Mouse (Mus musculus) splenic B cell, adult 2 months (primary cell): ENCODE measurements around the gene Vpreb3.

Source experiments
- DNase-seq: peaks from one replicate; pipeline ENCODE4 v3.0.0-alpha.2; 2011; ENCODE audit warnings: low read depth, low spot score
- H3K27me3 ChIP-seq: 2 replicates; pipeline ENCODE4 v1.6.1; 2012; ENCODE audit warnings: mild to moderate bottlenecking, low read length, moderate library complexity, mixed read lengths; ENCODE audit not compliant: control insufficient read depth, poor library complexity, insufficient read depth, severe bottlenecking
- H3K36me3 ChIP-seq: 2 replicates; pipeline ENCODE4 v1.6.1; 2012; ENCODE audit warnings: mild to moderate bottlenecking, low read length, moderate library complexity, mixed read lengths; ENCODE audit not compliant: control insufficient read depth, poor library complexity, insufficient read depth, severe bottlenecking

Gene Vpreb3

DNA sequence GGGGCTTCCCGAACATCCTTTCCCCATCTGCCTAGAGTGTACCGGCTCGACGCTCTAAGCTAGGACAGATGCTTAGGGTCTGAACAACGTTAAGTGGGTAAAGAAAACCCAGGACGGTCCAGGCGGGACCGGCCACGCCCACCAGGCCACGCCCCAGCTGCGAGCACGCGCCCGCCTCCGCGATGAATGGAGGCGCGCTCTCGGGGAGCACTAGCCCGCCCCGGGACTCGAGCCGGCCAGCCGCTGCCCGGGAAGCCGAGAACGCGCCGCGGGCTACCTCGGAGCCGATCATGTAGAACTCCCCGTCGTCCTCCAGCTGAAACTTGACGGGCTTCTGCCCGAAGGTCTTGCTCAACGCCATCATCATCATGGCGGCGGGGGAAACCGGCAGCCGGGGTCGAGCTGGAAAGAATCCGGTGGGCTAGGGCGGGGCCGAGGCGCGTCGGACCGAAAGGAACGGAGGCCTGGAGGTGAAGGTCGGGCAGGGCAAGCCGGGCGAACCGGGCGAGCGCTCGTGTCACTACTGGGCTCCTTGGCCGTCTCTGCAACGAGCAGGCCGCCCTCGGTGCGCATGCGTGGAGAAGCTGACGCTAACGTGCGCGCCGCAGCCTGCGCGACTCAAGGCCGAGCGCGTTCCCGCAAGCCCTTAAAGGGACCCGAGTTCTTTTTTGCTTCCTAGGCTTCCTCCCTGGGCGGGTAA, 21.7 kb upstream of the Vpreb3 start, which contains the start of gene Smarcb1:
TSS of gene Smarcb1 (minus strand) at position 592 of the 700 bp plus-strand sequence.
- H3K36me3 ChIP-seq, result no peaks in the 10 kb centered on the region
- peak; percentile 95 for DNase-seq
- H3K27me3 ChIP-seq, result no peaks in the 10 kb centered on the region

DNA sequence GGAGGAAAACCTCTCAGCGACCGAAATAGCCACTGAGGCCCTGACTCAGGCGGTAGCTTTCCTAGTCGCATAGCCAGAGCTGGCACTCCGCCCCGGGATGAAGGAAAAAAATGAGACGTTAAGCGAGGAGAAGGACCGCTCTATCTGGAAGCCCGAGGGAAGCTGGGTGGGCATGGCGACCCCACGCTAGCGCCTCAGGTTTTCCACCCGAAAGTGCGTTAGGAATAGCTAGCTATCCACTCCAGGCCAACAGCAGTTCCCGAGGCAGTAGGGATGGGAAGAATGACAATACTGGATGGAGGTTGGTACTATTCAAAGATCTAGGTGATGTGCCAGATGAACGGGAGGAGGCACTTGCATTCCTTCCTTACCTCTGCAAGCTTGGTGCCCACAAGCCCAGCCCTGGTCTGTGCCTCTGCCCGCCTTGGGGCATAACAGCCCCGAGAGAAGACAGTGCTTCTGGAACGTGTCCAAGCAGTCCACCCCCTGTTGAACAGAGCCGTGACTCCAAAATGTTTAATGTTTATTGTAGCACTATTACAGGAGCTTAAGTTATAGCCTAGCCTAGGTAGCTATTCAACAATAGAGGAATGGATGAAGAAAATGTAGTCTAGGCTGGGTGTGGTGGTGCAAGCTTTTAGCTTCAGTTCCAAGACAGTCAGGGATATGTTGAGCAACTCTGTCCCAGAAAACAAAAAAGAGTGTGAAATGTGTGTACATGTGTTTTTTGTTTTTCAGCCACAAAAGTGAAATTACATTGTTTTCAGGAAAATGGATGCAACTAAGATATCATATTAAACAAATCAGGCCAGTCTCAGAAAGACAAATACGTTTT, 20.9 kb upstream of the Vpreb3 start:
- no peak for DNase-seq
- Histone ChIP-seq H3K27me3 (no peaks in the 10 kb centered on the region), H3K36me3 (no peaks in the 10 kb centered on the region)

DNA sequence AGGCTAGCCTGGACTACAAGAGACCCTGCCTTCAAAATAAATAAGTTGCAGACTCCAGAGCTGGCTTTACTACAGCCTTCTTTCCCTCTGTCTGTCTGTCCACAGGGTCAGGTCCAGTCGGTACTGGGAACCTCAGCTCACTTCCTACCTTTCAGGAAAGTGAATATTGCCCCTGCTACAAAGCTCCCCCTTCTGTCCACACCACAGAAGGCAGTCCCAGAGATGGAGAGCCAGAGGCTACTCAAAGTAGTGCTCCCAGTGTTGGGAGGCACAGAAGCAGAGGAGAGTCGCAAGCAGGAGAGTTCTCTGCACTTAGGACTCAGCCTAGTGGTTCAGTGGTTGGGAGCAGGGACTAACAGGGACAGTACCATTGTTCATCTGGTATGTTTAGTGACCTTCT, 18.5 kb upstream of the Vpreb3 start:
- Histone ChIP-seq H3K36me3 (no peaks in the 10 kb centered on the region), H3K27me3 (no peaks in the 10 kb centered on the region)
- DNase-seq, result no peak

DNA sequence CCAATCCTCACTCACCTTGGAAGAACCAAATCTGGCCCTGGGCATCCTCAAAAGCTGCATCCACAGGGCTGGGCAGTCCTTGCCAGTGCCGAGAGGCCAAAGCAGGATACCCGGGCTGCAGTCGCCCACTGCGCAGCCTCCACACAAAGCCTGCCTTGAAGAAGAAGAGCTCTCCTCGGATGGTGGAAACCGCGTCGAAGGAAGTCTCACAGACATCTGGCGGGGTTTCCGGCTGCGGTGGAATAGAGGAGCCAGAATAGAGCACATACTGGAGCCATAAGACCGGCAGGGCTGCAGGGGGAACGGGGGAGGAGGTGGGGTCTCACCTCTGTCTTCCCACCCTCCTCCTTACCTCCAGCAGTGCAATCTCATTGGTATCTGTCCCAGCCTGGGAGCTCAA, 16.5 kb upstream of the Vpreb3 start:
- no peak for DNase-seq
- no peaks in the 10 kb centered on the region for H3K27me3 ChIP-seq
- no peaks in the 10 kb centered on the region for H3K36me3 ChIP-seq

DNA sequence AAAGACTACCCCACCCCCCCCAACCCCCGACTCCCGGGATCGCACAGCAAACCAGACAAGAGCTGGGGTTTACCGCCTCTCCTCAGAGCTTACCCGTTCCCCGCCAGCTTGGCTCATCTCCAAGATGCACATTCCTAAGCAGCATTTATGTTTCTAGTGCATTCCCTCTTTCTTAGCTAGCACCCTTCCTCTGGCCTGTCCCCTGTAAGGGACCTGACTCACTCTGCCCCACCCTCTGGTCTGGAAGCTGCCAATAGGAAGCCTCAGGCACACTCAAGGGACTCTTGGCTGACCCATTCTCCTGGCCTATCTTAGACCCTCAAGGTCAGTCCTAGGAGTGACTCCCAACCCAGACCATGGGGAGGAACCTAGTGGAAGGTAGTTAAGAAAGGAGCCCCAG, 12.6 kb upstream of the Vpreb3 start:
- Histone ChIP-seq H3K27me3 (no peaks in the 10 kb centered on the region), H3K36me3 (no peaks in the 10 kb centered on the region)
- no peak for DNase-seq

DNA sequence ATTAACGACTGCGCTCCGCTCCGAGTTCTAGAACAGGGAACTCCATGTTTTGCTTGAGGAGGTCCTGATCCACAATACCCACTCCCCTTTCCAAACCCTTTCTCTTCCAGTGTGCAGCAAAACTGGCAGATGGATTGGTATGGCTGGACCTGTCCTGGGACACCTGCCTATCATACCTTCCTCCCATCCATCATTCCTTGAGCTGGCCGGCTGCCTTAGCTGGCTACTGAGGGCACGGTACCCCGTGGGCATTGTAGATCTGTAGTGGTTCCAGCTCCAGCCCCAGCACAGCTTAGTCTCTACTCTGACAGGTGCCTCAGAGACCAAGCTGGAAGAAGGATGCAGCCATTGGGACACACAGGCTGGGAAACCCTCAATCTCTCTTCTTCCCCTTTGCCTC, 11.5 kb upstream of the Vpreb3 start:
- Histone ChIP-seq H3K27me3 (no peaks in the 10 kb centered on the region), H3K36me3 (no peaks in the 10 kb centered on the region)
- no peak for DNase-seq

DNA sequence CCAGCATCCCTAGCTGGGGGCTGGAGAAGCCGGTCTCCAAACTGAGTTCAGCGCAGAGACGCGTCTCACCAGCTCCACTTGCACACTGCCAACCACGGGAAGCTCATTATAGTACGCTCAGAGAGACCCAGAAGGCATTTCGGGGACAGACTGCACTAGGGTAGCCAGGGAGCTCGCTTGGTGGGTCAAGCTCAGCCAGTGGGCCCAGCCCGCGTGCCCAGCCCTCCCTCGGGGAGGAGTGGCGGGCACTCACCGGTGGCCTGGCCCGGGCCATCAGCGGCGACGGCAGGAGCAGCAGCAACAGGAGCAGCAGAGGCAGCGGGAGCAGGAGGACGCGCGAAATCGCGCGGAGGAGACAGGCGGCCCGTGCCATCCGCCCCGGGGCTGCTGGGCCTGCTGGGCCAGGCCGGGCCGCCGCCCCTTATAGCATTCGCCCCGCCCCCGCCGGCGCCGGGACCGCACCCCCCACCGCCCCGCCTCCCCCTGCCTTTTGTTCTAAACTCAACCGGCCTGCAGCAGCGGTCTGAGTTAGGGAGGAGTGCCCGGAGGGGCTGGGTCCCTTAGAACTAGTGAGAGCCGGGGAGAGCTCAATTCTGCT, 10.7 kb upstream of the Vpreb3 start:
- Histone ChIP-seq H3K36me3 (no peaks in the 10 kb centered on the region), H3K27me3 (no peaks in the 10 kb centered on the region)
- DNase-seq, result peak; percentile 59

DNA sequence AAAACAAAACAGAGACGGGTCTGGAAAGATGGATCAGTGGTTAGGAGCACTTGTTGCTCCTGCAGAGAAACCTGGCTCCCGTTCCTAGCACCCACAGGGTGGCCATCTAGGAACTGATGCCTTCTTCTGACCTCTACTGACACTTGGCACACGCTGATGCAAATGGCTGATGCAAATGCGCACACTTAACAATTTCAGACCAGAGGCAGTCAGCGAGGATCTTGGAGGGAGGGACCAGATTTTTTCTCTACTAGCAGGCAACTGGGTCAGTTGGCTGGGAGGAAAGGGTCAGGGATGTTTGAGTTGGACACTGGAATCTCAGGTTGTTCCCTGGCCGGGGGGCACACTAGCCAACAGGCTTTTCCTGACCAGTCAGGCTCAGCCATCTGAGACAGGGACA, 10.0 kb upstream of the Vpreb3 start, which contains the start of gene Chchd10:
TSS of gene Chchd10 (plus strand) at position 240 of the 400 bp plus-strand sequence.
- no peak for DNase-seq
- H3K27me3 ChIP-seq, result no peaks in the 10 kb centered on the region
- no peaks in the 10 kb centered on the region for H3K36me3 ChIP-seq

DNA sequence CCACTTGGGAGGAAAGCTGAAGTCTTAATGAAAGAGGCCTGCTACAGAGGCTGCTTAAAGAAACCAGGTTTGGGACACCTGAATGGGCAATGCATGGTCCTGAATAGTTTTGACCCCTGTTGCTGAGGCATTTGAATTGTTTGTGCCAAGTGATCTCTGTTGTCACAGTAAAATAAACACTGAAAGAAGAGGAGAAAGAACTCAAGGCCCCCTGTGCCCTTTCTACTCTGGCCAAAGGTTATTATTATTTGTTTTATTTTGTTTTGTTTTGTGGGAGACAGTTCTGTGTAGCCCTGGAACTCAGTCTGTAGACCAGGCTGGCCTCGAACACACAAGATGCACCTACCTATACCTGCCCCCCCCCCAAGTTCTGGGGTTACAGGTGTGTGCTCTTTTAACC, 7.9 kb upstream of the Vpreb3 start:
- H3K27me3 ChIP-seq, result no peaks in the 10 kb centered on the region
- no peak for DNase-seq
- H3K36me3 ChIP-seq, result no peaks in the 10 kb centered on the region

DNA sequence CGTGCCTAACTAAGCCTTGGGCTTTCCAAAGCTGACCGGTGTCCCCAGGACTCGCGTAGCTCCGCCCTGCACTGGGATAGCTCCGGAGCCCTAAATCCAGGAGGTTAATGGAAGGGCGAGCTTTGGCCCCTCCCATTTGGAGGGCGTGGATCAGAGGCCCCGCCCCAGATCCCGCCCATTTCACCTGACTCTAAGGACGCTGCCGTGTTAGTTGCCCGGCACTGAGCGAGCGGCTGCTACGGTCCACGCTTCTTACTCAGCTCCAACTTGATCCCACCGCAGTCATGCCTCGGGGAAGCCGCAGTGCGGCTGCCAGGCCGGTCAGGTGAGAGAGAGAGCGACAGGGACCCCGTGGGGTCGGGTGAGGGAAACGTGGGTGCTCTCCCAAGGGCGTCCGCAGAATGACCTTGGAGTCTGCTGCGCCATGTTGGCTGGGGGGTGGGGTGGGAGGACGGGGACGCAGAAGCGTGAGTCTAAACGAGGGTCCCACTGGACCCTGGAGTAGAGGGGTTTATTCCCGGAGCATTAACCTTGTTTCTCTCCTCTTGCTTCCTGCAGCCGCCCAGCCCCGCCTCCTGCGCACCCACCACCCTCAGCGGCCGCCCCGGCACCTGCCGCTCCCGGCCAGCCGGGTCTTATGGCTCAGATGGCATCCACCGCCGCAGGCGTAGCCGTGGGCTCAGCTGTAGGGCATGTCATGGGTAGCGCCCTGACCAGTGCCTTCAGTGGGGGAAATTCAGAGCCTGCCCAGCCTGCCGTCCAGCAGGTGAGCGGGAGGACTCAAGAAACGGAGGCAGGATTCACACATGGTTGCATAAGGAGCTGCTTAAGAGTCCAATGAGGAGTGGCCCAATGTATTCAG, 6.9 kb upstream of the Vpreb3 start, which contains the start of gene Mmp11:
TSS of gene Mmp11 (minus strand) at position 817 of the 862 bp plus-strand sequence.
- Histone ChIP-seq H3K36me3 (no peaks in the 10 kb centered on the region), H3K27me3 (no peaks in the 10 kb centered on the region)
- peak; percentile 86 for DNase-seq

DNA sequence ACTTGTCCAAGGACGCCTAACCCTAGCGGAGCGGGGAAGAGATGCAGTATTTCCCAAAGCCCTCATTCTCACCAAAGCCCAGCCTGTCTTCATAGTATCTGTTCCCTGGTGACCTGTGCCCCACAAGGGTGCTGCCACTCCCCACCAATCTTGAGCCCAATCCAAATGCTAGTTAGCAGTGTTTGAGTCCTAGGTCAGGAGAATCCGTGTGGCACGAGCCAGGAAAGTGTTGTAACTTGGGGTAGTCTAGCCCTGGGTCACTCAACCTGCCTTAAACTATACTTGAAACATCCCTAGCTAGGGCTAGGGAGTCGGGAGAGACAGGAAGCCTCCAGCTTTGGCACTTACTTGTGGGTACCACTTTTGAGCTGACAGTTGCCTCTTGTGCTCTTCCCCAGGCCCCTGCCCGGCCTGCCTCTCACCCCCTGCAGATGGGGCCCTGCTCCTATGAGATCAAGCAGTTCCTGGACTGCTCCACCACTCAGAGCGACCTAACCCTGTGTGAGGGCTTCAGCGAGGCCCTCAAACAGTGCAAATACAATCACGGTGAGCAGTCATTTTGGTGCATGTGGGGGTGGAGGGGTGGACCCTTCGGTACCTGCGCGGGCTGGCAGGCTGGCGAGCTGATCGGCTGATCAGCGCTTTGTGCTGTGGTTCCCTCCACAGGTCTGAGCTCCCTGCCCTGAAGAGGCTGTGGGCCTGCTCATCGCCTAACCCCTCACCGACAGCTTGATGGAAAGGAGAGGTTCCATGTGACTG, 5.8 kb upstream of the Vpreb3 start:
- peak; percentile 37 for DNase-seq
- Histone ChIP-seq H3K36me3 (no peaks in the 10 kb centered on the region), H3K27me3 (no peaks in the 10 kb centered on the region)

DNA sequence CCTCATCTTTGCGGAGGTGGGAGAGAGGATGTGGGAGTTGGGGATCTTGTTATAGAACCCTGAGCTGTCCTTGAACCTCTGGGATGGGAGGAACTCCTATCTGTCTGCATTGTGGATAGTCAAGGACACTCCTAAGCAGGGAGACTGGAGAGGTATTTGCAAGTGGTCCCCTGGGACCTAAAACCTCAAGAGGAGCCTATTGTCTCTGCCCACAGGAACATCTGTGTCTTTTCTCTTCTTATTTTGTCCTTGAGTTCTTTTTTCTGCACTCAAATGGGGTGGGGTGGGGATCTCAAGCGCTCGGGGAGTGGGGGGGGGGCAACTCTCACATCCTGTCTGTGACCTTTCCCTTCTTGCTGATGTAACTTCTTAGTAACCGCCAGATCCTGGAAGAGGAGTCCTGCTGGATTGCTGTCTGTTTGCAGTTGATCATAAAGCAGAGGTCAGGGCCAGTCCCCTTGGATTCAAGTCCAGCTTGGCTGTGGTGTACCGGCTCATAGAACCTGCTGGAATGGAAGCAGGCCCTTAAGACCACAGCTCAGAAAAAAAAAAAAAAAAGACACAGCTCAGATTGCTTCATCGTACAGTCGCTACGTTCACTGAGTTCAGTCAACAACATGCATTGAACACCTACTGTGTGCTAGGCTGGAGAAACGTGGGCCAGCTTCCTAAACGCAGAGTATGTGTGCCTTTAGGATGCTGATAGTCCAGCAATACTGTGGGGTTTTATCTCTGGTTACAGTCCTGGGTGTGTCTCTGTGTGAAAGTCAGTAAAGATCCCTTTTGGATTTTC, 4.8 kb upstream of the Vpreb3 start:
- no peaks in the 10 kb centered on the region for H3K27me3 ChIP-seq
- no peaks in the 10 kb centered on the region for H3K36me3 ChIP-seq
- DNase-seq, result peak; percentile 57

DNA sequence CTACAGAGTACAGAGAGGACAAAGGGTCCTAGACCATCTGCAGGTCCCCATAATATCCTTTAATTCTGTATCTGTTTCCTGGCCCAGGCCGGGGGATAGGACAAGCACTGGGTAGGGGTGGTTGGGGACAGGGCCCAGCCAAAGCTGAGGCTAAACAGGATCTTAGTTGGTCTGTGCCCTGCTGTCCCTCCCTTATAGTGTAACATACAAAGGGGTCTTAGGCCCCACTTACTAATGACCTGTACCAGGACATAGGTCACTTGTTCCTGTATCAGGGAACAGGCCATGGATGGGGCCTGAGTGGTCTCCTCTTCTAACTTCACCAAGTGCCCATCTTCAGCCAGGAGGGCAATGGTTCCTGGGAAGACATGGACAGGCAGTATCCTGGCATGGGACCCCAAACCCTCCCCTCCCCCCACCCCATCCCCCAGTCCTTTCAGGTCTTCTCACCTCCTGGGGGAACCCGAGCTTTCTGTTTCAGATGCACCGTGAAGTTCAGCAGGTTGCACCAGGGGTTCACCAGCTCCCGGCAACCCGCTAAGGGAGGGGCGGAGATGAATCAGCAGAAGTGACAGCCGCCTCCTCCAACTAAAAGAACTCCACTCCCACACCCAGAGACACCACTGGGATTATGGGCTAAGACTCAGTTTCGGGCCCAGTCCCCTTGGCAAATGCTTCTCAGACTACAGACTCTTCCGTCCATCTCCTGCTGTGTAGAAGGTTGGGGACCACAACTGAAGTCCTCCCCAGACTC, 3.2 kb upstream of the Vpreb3 start:
- DNase-seq, result no peak

More for the DNA sequence above, 3.2 kb upstream of the Vpreb3 start:
- Histone ChIP-seq H3K27me3 (no peaks in the 10 kb centered on the region), H3K36me3 (no peaks in the 10 kb centered on the region)
